Mouse (Mus musculus) monocyte, adult 59 days (primary cell): ENCODE results near the gene Fam126b. TPM values are rescaled to one million over a fixed set of nuclear protein-coding genes. Genes with fewer than 3 reads are reported as not detected.

Source experiments
- total RNA-seq, 2 experiments: library from RNA; stranded (reverse); gene quantifications; one replicate each; pipeline ENCODE4 v1.2.4; 2023

Gene Fam126b
- total RNA-seq, result 10 to 100 TPM in 1 of 2 experiments, 1 to 10 TPM in 1; 5.3 to 11.0 TPM

DNA sequence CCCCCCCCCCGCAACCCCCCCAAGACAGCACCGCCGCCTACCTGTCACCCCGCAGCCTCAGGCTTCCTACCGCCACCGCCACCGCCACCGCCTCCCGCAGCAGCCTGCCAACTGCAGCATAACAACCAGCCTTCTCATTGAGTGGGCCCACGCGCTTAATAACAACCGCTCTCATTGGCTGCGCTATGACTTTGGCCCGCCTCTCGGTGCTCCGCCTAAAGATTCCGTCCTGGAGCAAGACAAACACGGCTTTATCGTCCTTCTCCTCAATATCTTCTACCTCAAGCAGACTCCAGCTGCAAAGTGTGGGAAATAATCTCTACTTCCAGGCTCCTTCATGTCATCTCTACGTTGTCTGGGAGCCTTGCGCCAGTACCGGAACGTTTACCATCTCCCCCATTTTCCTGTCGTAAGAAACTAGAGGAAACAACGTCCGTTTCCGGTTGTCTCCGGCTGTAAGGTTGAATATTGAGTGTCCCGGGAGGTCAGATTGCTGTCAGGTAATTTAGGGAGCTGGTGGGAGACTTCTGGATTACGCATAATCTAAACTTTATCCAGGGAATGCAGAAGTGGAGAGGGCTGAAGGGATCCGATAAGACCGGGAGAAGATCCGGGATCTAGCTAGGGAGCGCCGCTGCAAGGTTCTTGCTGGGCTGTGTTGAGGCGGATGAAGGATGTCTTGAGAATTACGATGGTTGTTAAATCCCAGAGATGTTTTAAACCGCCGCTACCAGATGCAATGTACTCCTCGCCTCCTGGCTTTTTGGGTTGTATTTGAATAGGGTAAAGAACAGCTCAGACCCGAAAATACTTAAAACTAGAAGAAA, at the start of gene Fam126b, which contains the start of gene Ndufb3:
Fam126b (minus strand) TSS at position 153 of the 827 bp plus-strand sequence.
Ndufb3 (plus strand) TSS at position 214 of the 827 bp plus-strand sequence.

GRCm38 (mm10) chr1:58504577-58505254, 81.4 kb downstream of the Fam126b start, which contains the start of gene Orc2:
TSS of gene Orc2 (minus strand) at chr1:58505109.

Other genes starting within 250 kb of the Fam126b start
- 100 to 1,000 TPM; 109 to 110 TPM for gene Bzw1, start 193.4 kb downstream of the Fam126b start, total RNA-seq
- 100 to 1,000 TPM; 866 to 913 TPM for gene Clk1, start 162.3 kb downstream of the Fam126b start, total RNA-seq
- gene Nif3l1, start 141.2 kb downstream of the Fam126b start, total RNA-seq, result 10 to 100 TPM in 1 of 2 experiments, 1 to 10 TPM in 1; 6.9 to 12.1 TPM
- 10 to 100 TPM; 21.3 to 23.5 TPM for gene Ppil3, start 140.8 kb downstream of the Fam126b start, total RNA-seq
- gene Orc2, start 81.2 kb downstream of the Fam126b start, total RNA-seq, result 10 to 100 TPM; 10.1 to 12.7 TPM
- gene Ndufb3, start 61 bp upstream of the Fam126b start, total RNA-seq, result 10 to 100 TPM; 40.6 to 42.1 TPM
- 1 to 10 TPM in 1 of 2 experiments, under 1 TPM in 1; 0.34 to 1.3 TPM for gene Als2cr12, start 109.7 kb upstream of the Fam126b start, total RNA-seq
- 100 to 1,000 TPM; 164 to 165 TPM for gene Cflar, start 125.2 kb upstream of the Fam126b start, total RNA-seq
- 10 to 100 TPM; 69.2 to 91.4 TPM for gene Casp8, start 209.1 kb upstream of the Fam126b start, total RNA-seq